In genomic region chr7:16875326-16875725, GRCm38 (mm10) we compare ENCODE assay signal across 7 mouse cellular contexts. TPM values are rescaled to one million over a fixed set of nuclear protein-coding genes. Genes with fewer than 3 reads are reported as not detected.
DNase-seq lines count a peak whose midpoint lies in the region; ATAC-seq and TF ChIP-seq lines count a peak whose summit lies in the region.

No protein-coding gene starts in this region.

- peak overlapping the region; percentile 75 for H3K9ac ChIP-seq in lung, embryonic 14.5 days
- peak overlapping the region; percentile 85 for H3K9ac ChIP-seq in embryonic facial prominence, embryonic 14.5 days (ENCODE audit: low read depth, low read length)
- peak overlapping the region; percentile 72 for H3K9ac ChIP-seq in intestine, embryonic 16.5 days (ENCODE audit: low read depth, low read length)
- H3K9ac ChIP-seq in neural tube, embryonic 15.5 days (replicated peaks), result peak overlapping the region; percentile 88

- 1% methylated on average over 34 of the region's 42 CpGs for WGBS in lung, embryonic 14.5 days
- WGBS in embryonic facial prominence, embryonic 14.5 days, result 0% methylated on average over 3 of the region's 42 CpGs
- WGBS in intestine, embryonic 16.5 days, result under 1% methylated on average over 39 of the region's 42 CpGs
- WGBS in neural tube, embryonic 15.5 days, result under 1% methylated on average over 36 of the region's 42 CpGs

- no peaks in the 10 kb centered on the region for H3K9me3 ChIP-seq in lung, embryonic 14.5 days (ENCODE audit: low read depth, low read length)
- no peaks in the 10 kb centered on the region for H3K9me3 ChIP-seq in embryonic facial prominence, embryonic 14.5 days (ENCODE audit: control insufficient read depth, low read length)
- H3K9me3 ChIP-seq in intestine, embryonic 16.5 days (ENCODE audit: control insufficient read depth, low read length), result no peaks in the 10 kb centered on the region
- no peaks in the 10 kb centered on the region for H3K9me3 ChIP-seq in neural tube, embryonic 15.5 days (replicated peaks)

- no peaks in the 10 kb centered on the region for H3K27me3 ChIP-seq in lung, embryonic 14.5 days (ENCODE audit: insufficient read depth, low read length)
- H3K27me3 ChIP-seq in embryonic facial prominence, embryonic 14.5 days (replicated peaks; ENCODE audit: control insufficient read depth, insufficient read depth, low read length), result no peaks in the 10 kb centered on the region
- H3K27me3 ChIP-seq in intestine, embryonic 16.5 days (replicated peaks; ENCODE audit: control insufficient read depth, insufficient read depth, low read length), result no peaks in the 10 kb centered on the region
- H3K27me3 ChIP-seq in neural tube, embryonic 15.5 days (replicated peaks), result no peaks in the 10 kb centered on the region

- H3K27ac ChIP-seq in lung, embryonic 14.5 days (ENCODE audit: low read depth), result peak overlapping the region; percentile 80
- peak overlapping the region; percentile 85 for H3K27ac ChIP-seq in embryonic facial prominence, embryonic 14.5 days (replicated peaks; ENCODE audit: low read depth, low read length)
- peak overlapping the region; percentile 47 for H3K27ac ChIP-seq in intestine, embryonic 16.5 days (ENCODE audit: low read length)
- peak overlapping the region; percentile 87 for H3K27ac ChIP-seq in neural tube, embryonic 15.5 days (replicated peaks)

- no peak for TF ChIP-seq CTCF in lung, embryonic 14.5 days (IDR thresholded peaks at IDR 0.05; ENCODE audit: low read depth)

- no peak; the same call in 1 of the 2 replicates for ATAC-seq in lung, embryonic 14.5 days (ENCODE audit: insufficient read depth)
- ATAC-seq in embryonic facial prominence, embryonic 14.5 days (ENCODE audit: low read depth), result peak; percentile 19
- no peak; the same call in 1 of the 2 replicates for ATAC-seq in intestine, embryonic 16.5 days
- ATAC-seq in neural tube, embryonic 15.5 days (ENCODE audit: low FRiP score), result peak; percentile 51

- peak overlapping the region; percentile 85 for H3K4me2 ChIP-seq in lung, embryonic 14.5 days
- peak overlapping the region; percentile 87 for H3K4me2 ChIP-seq in embryonic facial prominence, embryonic 14.5 days (ENCODE audit: low read depth, low read length)
- peak overlapping the region; percentile 70 for H3K4me2 ChIP-seq in intestine, embryonic 16.5 days (ENCODE audit: low read depth, low read length)
- H3K4me2 ChIP-seq in neural tube, embryonic 15.5 days, result peak overlapping the region; percentile 76

- H3K4me1 ChIP-seq in lung, embryonic 14.5 days (ENCODE audit: insufficient read depth), result peaks cover 5% of the 10 kb centered on the region
- H3K4me1 ChIP-seq in embryonic facial prominence, embryonic 14.5 days (ENCODE audit: control insufficient read depth, insufficient read depth, low read length), result peaks cover 8% of the 10 kb centered on the region; the same call in 1 of the 2 replicates
- H3K4me1 ChIP-seq in intestine, embryonic 16.5 days (ENCODE audit: control insufficient read depth, insufficient read depth, low read length), result peaks cover 17% of the 10 kb centered on the region
- H3K4me1 ChIP-seq in neural tube, embryonic 15.5 days, result peaks cover 44% of the 10 kb centered on the region

- no peak for DNase-seq in lung, embryonic 14.5 days
- DNase-seq in lung, adult 18-20 months, result no peak
- no peak for DNase-seq in embryonic facial prominence, embryonic 14.5 days (ENCODE audit: low spot score)
- no peak for DNase-seq in spleen, postnatal 36 days (ENCODE audit: low spot score in 2 of 2)
- DNase-seq in Muller cell, postnatal 12 days (ENCODE audit: inconsistent ontology term), result no peak

- H3K4me3 ChIP-seq in lung, embryonic 14.5 days (ENCODE audit: low read depth, low read length), result peak overlapping the region; percentile 75
- H3K4me3 ChIP-seq in embryonic facial prominence, embryonic 14.5 days (ENCODE audit: low read depth, low read length), result peak overlapping the region; percentile 82
- peak overlapping the region; percentile 61 for H3K4me3 ChIP-seq in intestine, embryonic 16.5 days (ENCODE audit: low read length)
- H3K4me3 ChIP-seq in neural tube, embryonic 15.5 days (replicated peaks), result peak overlapping the region; percentile 81

- peaks cover 16% of the 10 kb centered on the region; the same call in 1 of the 2 replicates for H3K36me3 ChIP-seq in lung, embryonic 14.5 days (ENCODE audit: insufficient read depth)
- H3K36me3 ChIP-seq in embryonic facial prominence, embryonic 14.5 days (ENCODE audit: control insufficient read depth, insufficient read depth, low read length), result peaks cover 27% of the 10 kb centered on the region
- no peaks in the 10 kb centered on the region for H3K36me3 ChIP-seq in intestine, embryonic 16.5 days (ENCODE audit: control insufficient read depth, insufficient read depth, low read length)
- peaks cover 8% of the 10 kb centered on the region; the same call in 1 of the 2 replicates for H3K36me3 ChIP-seq in neural tube, embryonic 15.5 days

RNA-seq across cellular contexts. Expression of gene Dact3, which starts 0.2 kb away (rescaled TPM):
- polyA plus RNA-seq in lung, embryonic 14.5 days (2014; fragmentation: Nextera tagmentation; extraction: Ambion mirVana), result 6.6 and 7.8 TPM in 2 replicates
- polyA plus RNA-seq in embryonic facial prominence, embryonic 14.5 days (2014; fragmentation: Nextera tagmentation; extraction: Ambion mirVana), result 7.2 and 7.6 TPM in 2 replicates
- 1.6 and 1.7 TPM in 2 replicates for polyA plus RNA-seq in intestine, embryonic 16.5 days (2015; fragmentation: Nextera tagmentation; extraction: Ambion mirVana)
- polyA plus RNA-seq in neural tube, embryonic 15.5 days (2015; fragmentation: Nextera tagmentation; extraction: Ambion mirVana), result 3.7 and 4.8 TPM in 2 replicates

RNA-seq across cellular contexts. Expression of gene Gng8, which starts 16.3 kb away (rescaled TPM):
- 10.8 and 11.1 TPM in 2 replicates for polyA plus RNA-seq in lung, embryonic 14.5 days (2014; fragmentation: Nextera tagmentation; extraction: Ambion mirVana)
- 27.0 and 29.1 TPM in 2 replicates for polyA plus RNA-seq in embryonic facial prominence, embryonic 14.5 days (2014; fragmentation: Nextera tagmentation; extraction: Ambion mirVana)
- 7.8 and 9.2 TPM in 2 replicates for polyA plus RNA-seq in intestine, embryonic 16.5 days (2015; fragmentation: Nextera tagmentation; extraction: Ambion mirVana)
- polyA plus RNA-seq in neural tube, embryonic 15.5 days (2015; fragmentation: Nextera tagmentation; extraction: Ambion mirVana), result 4.0 and 4.1 TPM in 2 replicates

RNA-seq across cellular contexts. Expression of gene Ptgir, which starts 31.0 kb away (rescaled TPM):
- 1.3 and 1.6 TPM in 2 replicates for polyA plus RNA-seq in lung, embryonic 14.5 days (2014; fragmentation: Nextera tagmentation; extraction: Ambion mirVana)
- 1.8 and 1.9 TPM in 2 replicates for polyA plus RNA-seq in embryonic facial prominence, embryonic 14.5 days (2014; fragmentation: Nextera tagmentation; extraction: Ambion mirVana)
- polyA plus RNA-seq in intestine, embryonic 16.5 days (2015; fragmentation: Nextera tagmentation; extraction: Ambion mirVana), result 2.5 and 3.2 TPM in 2 replicates
- 1.1 and 1.3 TPM in 2 replicates for polyA plus RNA-seq in neural tube, embryonic 15.5 days (2015; fragmentation: Nextera tagmentation; extraction: Ambion mirVana)

RNA-seq across cellular contexts. Expression of gene Prkd2, which starts 32.6 kb away (rescaled TPM):
- 19.6 and 20.2 TPM in 2 replicates for polyA plus RNA-seq in lung, embryonic 14.5 days (2014; fragmentation: Nextera tagmentation; extraction: Ambion mirVana)
- 14.4 and 16.5 TPM in 2 replicates for polyA plus RNA-seq in embryonic facial prominence, embryonic 14.5 days (2014; fragmentation: Nextera tagmentation; extraction: Ambion mirVana)
- 10.3 and 11.5 TPM in 2 replicates for polyA plus RNA-seq in intestine, embryonic 16.5 days (2015; fragmentation: Nextera tagmentation; extraction: Ambion mirVana)
- 5.0 and 8.4 TPM in 2 replicates for polyA plus RNA-seq in neural tube, embryonic 15.5 days (2015; fragmentation: Nextera tagmentation; extraction: Ambion mirVana)

RNA-seq across cellular contexts. Expression of gene Calm3, which starts 48.6 kb away (rescaled TPM):
- polyA plus RNA-seq in lung, embryonic 14.5 days (2014; fragmentation: Nextera tagmentation; extraction: Ambion mirVana), result 139 and 155 TPM in 2 replicates
- 164 and 189 TPM in 2 replicates for polyA plus RNA-seq in embryonic facial prominence, embryonic 14.5 days (2014; fragmentation: Nextera tagmentation; extraction: Ambion mirVana)
- 163 and 171 TPM in 2 replicates for polyA plus RNA-seq in intestine, embryonic 16.5 days (2015; fragmentation: Nextera tagmentation; extraction: Ambion mirVana)
- 336 and 404 TPM in 2 replicates for polyA plus RNA-seq in neural tube, embryonic 15.5 days (2015; fragmentation: Nextera tagmentation; extraction: Ambion mirVana)

Comparison
In these comparisons a context has a peak if more than half of its experiments do, and no peak if none do; other contexts are left out.
1. ATAC-seq: peak in embryonic facial prominence, embryonic 14.5 days (single experiment) and neural tube, embryonic 15.5 days (single experiment); none in lung, embryonic 14.5 days (single experiment) and intestine, embryonic 16.5 days (single experiment).
2. Peak in every context shown above with its lines, with median percentiles within 50 percentile points of each other: H3K27ac ChIP-seq, H3K4me2 ChIP-seq, H3K4me3 ChIP-seq and H3K9ac ChIP-seq.